Comparison of ENCODE assay signal across 15 mouse cellular contexts in the genomic region with DNA sequence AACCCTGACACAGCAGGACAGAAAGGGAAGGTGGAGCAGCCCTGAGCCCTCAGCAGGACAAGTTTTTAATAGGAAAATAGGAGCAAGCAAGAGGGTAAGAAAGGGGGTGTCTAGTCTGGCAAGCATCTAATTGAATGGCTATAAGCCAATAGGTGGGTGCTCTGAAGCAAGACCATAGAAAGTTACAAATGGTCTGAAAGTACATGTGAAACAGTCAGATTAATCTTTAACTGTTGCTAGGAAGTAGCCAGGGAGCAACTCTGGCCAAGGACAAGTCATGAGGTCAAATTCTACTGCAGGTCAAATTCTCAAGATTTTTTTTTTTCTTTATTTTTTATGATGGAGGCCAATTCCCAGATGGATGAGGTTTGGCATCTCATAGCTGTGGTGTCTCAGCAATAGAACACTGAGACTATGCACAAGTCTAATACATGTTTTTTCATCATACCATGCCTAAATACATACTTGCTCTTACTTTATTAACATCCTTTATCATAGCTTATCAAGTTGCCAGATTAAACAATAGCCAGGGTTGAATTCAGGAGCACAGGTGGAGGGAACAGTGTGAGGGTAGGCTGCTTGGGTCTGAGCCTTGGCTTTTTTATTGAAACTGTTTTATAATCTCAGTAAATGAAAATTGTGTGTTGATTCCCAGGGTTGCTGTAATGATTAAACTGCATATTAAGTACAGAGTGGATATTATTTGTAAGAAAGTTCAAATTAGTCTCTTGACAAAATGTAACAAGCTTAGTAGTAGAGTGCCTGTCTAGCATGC. TPM values are rescaled to one million over a fixed set of nuclear protein-coding genes. Genes with fewer than 3 reads are reported as not detected.
A peak's percentile ranks its signal among the peaks of the same experiment; 100 is the strongest.
DNase-seq lines count a peak whose midpoint lies in the region; ATAC-seq and TF ChIP-seq lines count a peak whose summit lies in the region.
"Had no signal": no experiment of that assay in that cellular context is flagged by ENCODE, and none has a peak within 500 bp of the region (broad histone marks: within the 10 kb centered on the region; RNA-seq: fewer than 3 reads in every experiment).

No protein-coding gene starts in this region.

- H3K36me3 ChIP-seq in heart, postnatal 0 days (replicated peaks; ENCODE audit: control insufficient read depth, insufficient read depth, low read length): no peaks in the 10 kb centered on the region
- no peaks in the 10 kb centered on the region for H3K36me3 ChIP-seq in liver, postnatal 0 days (replicated peaks; ENCODE audit: insufficient read depth, low read length)
- H3K36me3 ChIP-seq: heart, embryonic 12.5 days; limb, embryonic 15.5 days had no signal

- H3K4me3 ChIP-seq in heart, postnatal 0 days (ENCODE audit: low read depth, low read length): no peak overlapping the region
- H3K4me3 ChIP-seq in brown adipose tissue, adult 24 weeks (ENCODE audit: insufficient read depth, low read depth, low read length): no peak overlapping the region
- no peak overlapping the region for H3K4me3 ChIP-seq in liver, postnatal 0 days (ENCODE audit: low read depth, low read length)
- H3K4me3 ChIP-seq: heart, embryonic 12.5 days; limb, embryonic 15.5 days had no signal

- TF ChIP-seq CTCF in heart, postnatal 0 days (IDR thresholded peaks at IDR 0.05; ENCODE audit: low read depth): no peak
- TF ChIP-seq CTCF in liver, postnatal 0 days (IDR thresholded peaks at IDR 0.05; ENCODE audit: low read depth): no peak

- intact Hi-C loops in heart, postnatal 14 days (cut with DNase I): no loop called here

- peaks cover 7% of the 10 kb centered on the region; the same call in 1 of the 2 replicates for H3K4me1 ChIP-seq in heart, postnatal 0 days (ENCODE audit: control insufficient read depth, insufficient read depth)
- H3K4me1 ChIP-seq in brown adipose tissue, adult 24 weeks (ENCODE audit: control insufficient read depth, insufficient read depth, insufficient read length, low read length): peaks cover 16% of the 10 kb centered on the region
- peaks cover 28% of the 10 kb centered on the region for H3K4me1 ChIP-seq in liver, postnatal 0 days (ENCODE audit: insufficient read depth)
- H3K4me1 ChIP-seq: limb, embryonic 15.5 days had no signal

- H3K27me3 ChIP-seq in heart, postnatal 0 days (ENCODE audit: control insufficient read depth, insufficient read depth, low read length): no peaks in the 10 kb centered on the region
- no peaks in the 10 kb centered on the region for H3K27me3 ChIP-seq in liver, postnatal 0 days (ENCODE audit: insufficient read depth, low read length)
- H3K27me3 ChIP-seq: heart, embryonic 12.5 days; limb, embryonic 15.5 days had no signal

- no peak for TF ChIP-seq EP300 in heart, postnatal 0 days (IDR thresholded peaks at IDR 0.05; ENCODE audit: low read depth)
- peak; percentile 60 for TF ChIP-seq EP300 in liver, postnatal 0 days (IDR thresholded peaks at IDR 0.05; ENCODE audit: low read depth)

- no peak for ATAC-seq in heart, postnatal 0 days (ENCODE audit: insufficient read depth, low read depth)
- ATAC-seq in liver, postnatal 0 days: peak; percentile 89
- no peak for ATAC-seq in erythroid progenitor cell, adult 5-6 weeks (replicated peaks; ENCODE audit: low FRiP score, poor library complexity, severe bottlenecking)
- ATAC-seq: hindbrain, embryonic 16.5 days had no signal

- no peak overlapping the region for H3K4me2 ChIP-seq in heart, postnatal 0 days (ENCODE audit: low read depth, low read length)
- H3K4me2 ChIP-seq in liver, postnatal 0 days (ENCODE audit: low read depth, low read length): no peak overlapping the region
- H3K4me2 ChIP-seq: heart, embryonic 12.5 days; limb, embryonic 15.5 days had no signal

- H3K9me3 ChIP-seq in heart, postnatal 0 days (replicated peaks; ENCODE audit: control insufficient read depth, low read length): no peaks in the 10 kb centered on the region
- H3K9me3 ChIP-seq in liver, postnatal 0 days (ENCODE audit: low read length): no peaks in the 10 kb centered on the region; the same call in 1 of the 2 replicates
- H3K9me3 ChIP-seq: heart, embryonic 12.5 days; limb, embryonic 15.5 days had no signal

- H3K27ac ChIP-seq in heart, postnatal 0 days (ENCODE audit: low read depth): peak overlapping the region; percentile 8
- H3K27ac ChIP-seq in brown adipose tissue, adult 24 weeks (replicated peaks; ENCODE audit: low read depth, low read length): peak overlapping the region; percentile 37
- peak overlapping the region; percentile 87 for H3K27ac ChIP-seq in liver, postnatal 0 days (ENCODE audit: low read depth)
- H3K27ac ChIP-seq: limb, embryonic 15.5 days had no signal

- no peak for DNase-seq in heart, postnatal 0 days (ENCODE audit: low spot score)
- DNase-seq in heart, postnatal 14 days: no peak
- DNase-seq in kidney, adult 9 months: peak; percentile 96
- no peak for DNase-seq in liver, postnatal 0 days
- DNase-seq in urinary bladder, adult 2 months (ENCODE audit: low spot score): no peak
- no peak for DNase-seq in natural killer cell, adult 2 months (ENCODE audit: low spot score in 2 of 2)
- DNase-seq: adrenal gland, postnatal 36 days; cerebellum, adult 8-10 months; layer of hippocampus, postnatal 36 days had no signal

- H3K9ac ChIP-seq in heart, postnatal 0 days (replicated peaks; ENCODE audit: low read depth, low read length): no peak overlapping the region
- H3K9ac ChIP-seq in liver, postnatal 0 days (replicated peaks): no peak overlapping the region; the same call in 1 of the 2 replicates
- H3K9ac ChIP-seq: heart, embryonic 12.5 days; limb, embryonic 15.5 days had no signal

RNA-seq across cellular contexts. Expression of a gene that starts 32.2 kb away (rescaled TPM):
- total RNA-seq in heart, postnatal 0 days (2014; rRNA removed; ENCODE audit: low replicate concordance): 24.4 and 67.2 TPM in 2 replicates
- polyA plus RNA-seq in heart, postnatal 0 days (2015; fragmentation: Nextera tagmentation; extraction: Ambion mirVana): 0.47 and 0.49 TPM in 2 replicates
- total RNA-seq in heart, postnatal 14 days (2021): 10 to 100 TPM; 43.5 to 46.0 TPM
- 58.5 and 127 TPM in 2 replicates for polyA plus RNA-seq in brown adipose tissue, adult 24 weeks (2012; ENCODE audit: insufficient read depth, insufficient read length, missing spikeins)
- polyA plus RNA-seq in liver, postnatal 0 days (2015; fragmentation: Nextera tagmentation; extraction: Ambion mirVana): 2.3 and 3.0 TPM in 2 replicates
- 85.0 and 92.0 TPM in 2 replicates for polyA plus RNA-seq in urinary bladder, adult 2 months (2012; rRNA removed)
- 2.5 and 14.3 TPM in 2 replicates for total RNA-seq in erythroid progenitor cell, adult 5-6 weeks (2015; ENCODE audit: low replicate concordance)
- 31.2 and 44.5 TPM in 2 replicates for total RNA-seq in erythroid progenitor cell, adult 5-6 weeks (2017; ENCODE audit: low replicate concordance)
- polyA plus RNA-seq: neural tube, embryonic 11.5 days had no signal

Comparison
In these comparisons a context has a peak if more than half of its experiments do, and no peak if none do; other contexts are left out.
1. H3K27ac ChIP-seq: peak in every context shown above with its lines; median percentile 87 in liver, postnatal 0 days; 37 in brown adipose tissue, adult 24 weeks; 8 in heart, postnatal 0 days.
2. RNA of a gene that starts 32.2 kb away (polyA plus RNA-seq): 85.0 to 92.0 TPM in urinary bladder, adult 2 months and 58.5 to 127 TPM in brown adipose tissue, adult 24 weeks; 2.3 to 3.0 TPM in liver, postnatal 0 days and 0.47 to 0.49 TPM in heart, postnatal 0 days; every median in the first group is over 10 times any median in the second.